Mouse (Mus musculus) C2C12 (cell line): ENCODE data around the gene Adap1.

Experiments
- CEBPB ChIP-seq: IDR thresholded peaks from one replicate; pipeline ENCODE4 v1.6.1; 2011; ENCODE audit warnings: low read depth, mild to moderate bottlenecking, control low read depth, moderate library complexity
- CTCF ChIP-seq: IDR thresholded peaks from one replicate; pipeline ENCODE4 v1.5.1; 2011; ENCODE audit not compliant: control insufficient read depth, insufficient read depth, insufficient read length
- FOSL1 ChIP-seq: IDR thresholded peaks from one replicate; pipeline ENCODE4 v1.8.0; 2011; ENCODE audit warnings: mild to moderate bottlenecking, low read length; ENCODE audit not compliant: poor library complexity, insufficient read depth, severe bottlenecking
- MAX ChIP-seq: IDR thresholded peaks from one replicate; pipeline ENCODE4 v1.6.1; 2011; ENCODE audit warnings: mild to moderate bottlenecking, control low read depth
- MYOD1 ChIP-seq: IDR thresholded peaks from one replicate; pipeline ENCODE4 v1.6.1; 2011; ENCODE audit warnings: low read depth; ENCODE audit not compliant: control insufficient read depth, insufficient read length
- USF1 ChIP-seq: IDR thresholded peaks from one replicate; pipeline ENCODE4 v1.6.1; 2011; ENCODE audit warnings: low read depth, mild to moderate bottlenecking, control low read depth, moderate library complexity

- TF ChIP-seq MYOD1 (no peak), CTCF (no peak), MAX (no peak), USF1 (no peak), CEBPB (no peak), FOSL1 (no peak)
Observed at GRCm38 (mm10) chr5:139281373-139282112, 43.9 kb downstream of the Adap1 start.
